Mouse (Mus musculus) CH12.LX (cell line): ENCODE data around the gene Washc1. TPM values are rescaled to one million over a fixed set of nuclear protein-coding genes. Genes with fewer than 3 reads are reported as not detected.
A peak's percentile ranks its signal among the peaks of the same experiment; 100 is the strongest.
"Not testable (repeated sequence)": the region's sequence is repeated elsewhere in the genome, so short reads cannot be mapped to it uniquely, and the experiment has no call there.

ENCODE experiments used
- DNase-seq: peaks from one replicate; pipeline ENCODE4 v3.0.0-alpha.2; 2013; ENCODE audit errors: extremely low read depth
- H3K27ac ChIP-seq: 2 replicates; pipeline ENCODE4 v1.5.1; 2012; ENCODE audit warnings: low read depth, mild to moderate bottlenecking, control low read depth, moderate library complexity; ENCODE audit not compliant: insufficient read depth
- H3K27me3 ChIP-seq: replicated peaks from 2 replicates; pipeline ENCODE3; 2012; ENCODE audit warnings: inconsistent platforms
- H3K36me3 ChIP-seq, 2 experiments: replicated peaks in 1 of 2; 2 replicates each; pipeline versions ENCODE3 to v1.6.1; 2012; ENCODE audit warnings: inconsistent platforms in 1 of 2, low read length in 1 of 2, mild to moderate bottlenecking in 1 of 2, mixed read lengths in 1 of 2, moderate library complexity in 1 of 2; ENCODE audit not compliant: control insufficient read depth in 1 of 2, insufficient read depth in 1 of 2
- H3K4me1 ChIP-seq, 2 experiments: 2 replicates each; pipeline ENCODE4 v1.6.1; 2012; ENCODE audit warnings: inconsistent platforms in 1 of 2, moderate library complexity in 1 of 2; ENCODE audit not compliant: insufficient read depth in 2 of 2, control insufficient read depth in 1 of 2
- H3K4me2 ChIP-seq: 2 replicates; pipeline ENCODE4 v1.6.1; 2012; ENCODE audit warnings: low read depth, mild to moderate bottlenecking, control low read depth; ENCODE audit not compliant: poor library complexity, insufficient read depth, severe bottlenecking
- H3K4me3 ChIP-seq, 3 experiments: fragments of 150-350 bp in 1 of 3; sonication (generic) in 1 of 3; replicated peaks in 1 of 3; 2 replicates each; pipeline versions ENCODE3 to v1.5.1; 2011 to 2012; ENCODE audit warnings: low read depth in 2 of 3, low read length in 2 of 3, mild to moderate bottlenecking in 2 of 3, moderate library complexity in 2 of 3, control low read depth in 1 of 3, improper control_type of control experiment in 1 of 3, inconsistent platforms in 1 of 3, mixed read lengths in 1 of 3; ENCODE audit not compliant: poor library complexity in 1 of 3
- H3K79me2 ChIP-seq: replicated peaks from 2 replicates; pipeline ENCODE4 v1.6.1; 2012; ENCODE audit warnings: mild to moderate bottlenecking, moderate library complexity; ENCODE audit not compliant: control insufficient read depth, poor library complexity, insufficient read depth, severe bottlenecking; ENCODE audit errors: extremely low read depth
- H3K9ac ChIP-seq: 2 replicates; pipeline ENCODE4 v1.6.1; 2012; ENCODE audit warnings: low read depth, mild to moderate bottlenecking, control low read depth, moderate library complexity; ENCODE audit not compliant: insufficient read depth
- H3K9me3 ChIP-seq: replicated peaks from 2 replicates; pipeline ENCODE3; 2012; ENCODE audit warnings: low read length, inconsistent platforms, mixed read lengths
- BHLHE40 ChIP-seq: IDR thresholded peaks from 2 replicates; pipeline ENCODE4 v1.6.1; 2011; ENCODE audit warnings: mild to moderate bottlenecking, low read depth, low read length, improper control_type of control experiment
- CHD1 ChIP-seq: IDR thresholded peaks from 2 replicates; pipeline ENCODE4 v1.6.1; 2012; ENCODE audit warnings: low read depth, low read length, improper control_type of control experiment, inconsistent platforms
- CHD2 ChIP-seq: IDR thresholded peaks from 2 replicates; pipeline ENCODE4 v1.6.1; 2011; ENCODE audit warnings: low read length, improper control_type of control experiment
- CTCF ChIP-seq, 2 experiments: IDR thresholded peaks in 1 of 2; conservative IDR thresholded peaks in 1 of 2; 2 replicates each; pipeline ENCODE4 v1.5.1; 2011 to 2012; ENCODE audit warnings: low read depth in 2 of 2, low read length in 2 of 2, improper control_type of control experiment in 1 of 2, inconsistent platforms in 1 of 2, mild to moderate bottlenecking in 1 of 2, moderate library complexity in 1 of 2
- ELF1 ChIP-seq: IDR thresholded peaks from 2 replicates; pipeline ENCODE4 v1.6.1; 2014; ENCODE audit warnings: low read depth, mild to moderate bottlenecking, inconsistent platforms, low read length, improper control_type of control experiment
- ETS1 ChIP-seq: conservative IDR thresholded peaks from 2 replicates; pipeline ENCODE4 v1.6.1; 2012; ENCODE audit warnings: low read depth, mild to moderate bottlenecking, inconsistent platforms, low read length, improper control_type of control experiment, moderate library complexity
- HCFC1 ChIP-seq: IDR thresholded peaks from 2 replicates; pipeline ENCODE4 v1.6.1; 2012; ENCODE audit warnings: low read depth, mild to moderate bottlenecking, inconsistent platforms, low read length, improper control_type of control experiment
- KAT2A ChIP-seq: IDR thresholded peaks from 2 replicates; pipeline ENCODE4 v1.6.1; 2012; ENCODE audit warnings: low read length, improper control_type of control experiment, inconsistent platforms; ENCODE audit not compliant: insufficient replicate concordance
- MAX ChIP-seq: IDR thresholded peaks from 2 replicates; pipeline ENCODE4 v1.6.1; 2011; ENCODE audit warnings: low read length, improper control_type of control experiment
- MXI1 ChIP-seq: IDR thresholded peaks from 2 replicates; pipeline ENCODE4 v1.6.1; 2011; ENCODE audit warnings: mild to moderate bottlenecking, low read depth, low read length, improper control_type of control experiment
- MYC ChIP-seq: IDR thresholded peaks from 2 replicates; pipeline ENCODE4 v1.6.1; 2011; ENCODE audit warnings: low read depth, mild to moderate bottlenecking, improper control_type of control experiment, low read length
- SMC3 ChIP-seq: IDR thresholded peaks from 2 replicates; pipeline ENCODE4 v1.6.1; 2011; ENCODE audit warnings: low read depth, low read length, improper control_type of control experiment
- UBTF ChIP-seq: IDR thresholded peaks from 2 replicates; pipeline ENCODE4 v1.6.1; 2012; ENCODE audit warnings: low read depth, mild to moderate bottlenecking, inconsistent platforms, low read length, improper control_type of control experiment, moderate library complexity
- dilution Hi-C: fragments of 300-500 bp; cut with MboI; formaldehyde crosslinking; loops from 2 replicates; pipeline ENCODE4 v1.14.3; 2020; ENCODE audit warnings: low sequenced_read_pairs; ENCODE audit not compliant: extremely low pct_unique_long_range_greater_than_20kb, extremely low pct_ligation_motif_present
- in situ Hi-C: fragments of 300-500 bp; cut with MboI; formaldehyde crosslinking; loops from 3 replicates; pipeline ENCODE4 v1.14.3; 2019; ENCODE audit warnings: low sequenced_read_pairs, low pct_ligation_motif_present, low pct_unique_long_range_greater_than_20kb, mixed read lengths
- polyA plus RNA-seq: library from polyadenylated mRNA; unstranded; fragments of >175 nt; gene quantifications from 2 replicates; pipeline ENCODE4 v1.2.1, GENCODE M21; 2012; ENCODE audit warnings: low read depth; ENCODE audit not compliant: insufficient read length
- total RNA-seq, 2 experiments: library from RNA; depleted of rRNA; stranded (reverse); fragments of 300-350 nt in 1 of 2; fragments of >200 nt in 1 of 2; gene quantifications; 2 replicates each; pipeline ENCODE4 v1.2.3; 2012 to 2014

Washc1 gene
- total and polyA plus RNA-seq, 3 experiments = 16.4 to 27.8 (median 20.3) TPM

DNA sequence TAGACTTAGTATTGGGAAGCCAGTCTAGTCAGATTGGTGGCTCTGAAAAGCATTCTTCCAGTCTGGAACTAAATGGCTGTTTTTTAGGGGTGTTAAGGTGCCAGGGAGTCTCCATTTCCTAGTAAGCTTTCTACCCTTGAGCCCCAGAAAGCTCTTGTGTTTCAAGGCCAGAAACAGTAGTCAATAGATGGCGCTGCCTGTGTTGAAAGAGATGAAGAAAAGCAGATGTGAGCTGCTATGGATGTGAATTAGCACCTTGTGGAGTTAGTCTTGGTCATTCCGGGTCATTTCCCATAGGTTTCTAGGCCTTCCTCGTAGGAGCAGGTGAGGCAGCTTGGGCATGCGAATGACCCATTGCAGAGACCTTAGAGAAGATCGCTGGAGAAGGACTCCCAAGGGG lies 13.9 kb downstream of the Washc1 start:
- Histone ChIP-seq H3K79me2 (peaks cover 15% of the 10 kb centered on the region), H3K4me1 (peaks cover 0 to 18% of the 10 kb centered on the region in 2 experiments; a peak in 2 of 4 replicates), H3K36me3 (peaks cover 26 to 48% of the 10 kb centered on the region in 2 experiments), H3K9ac (peak overlapping the region; percentile 81), H3K27me3 (no peaks in the 10 kb centered on the region), H3K27ac (no peak overlapping the region), H3K4me3 (peak overlapping the region; percentile 23 to 83 (median 71))
- in situ Hi-C loops = no loop called here
- DNase-seq = peak; percentile 52
- TF ChIP-seq CTCF (conservative IDR thresholded peaks at IDR 0.05 in 1 of 2, IDR thresholded peaks at IDR 0.05 in 1 of 2; ENCODE audit: low read depth in 2 of 2, low read length in 2 of 2) (peak in 1 of 2 experiments; percentile 65; a peak in 2 of 4 replicates), ELF1 (no peak)
- TF ChIP-seq, all 38 proteins: peak for 1
- Histone ChIP-seq H3K4me2 (peak overlapping the region; percentile 69), H3K9me3 (no peaks in the 10 kb centered on the region)
- dilution Hi-C loops = no loop called here

DNA sequence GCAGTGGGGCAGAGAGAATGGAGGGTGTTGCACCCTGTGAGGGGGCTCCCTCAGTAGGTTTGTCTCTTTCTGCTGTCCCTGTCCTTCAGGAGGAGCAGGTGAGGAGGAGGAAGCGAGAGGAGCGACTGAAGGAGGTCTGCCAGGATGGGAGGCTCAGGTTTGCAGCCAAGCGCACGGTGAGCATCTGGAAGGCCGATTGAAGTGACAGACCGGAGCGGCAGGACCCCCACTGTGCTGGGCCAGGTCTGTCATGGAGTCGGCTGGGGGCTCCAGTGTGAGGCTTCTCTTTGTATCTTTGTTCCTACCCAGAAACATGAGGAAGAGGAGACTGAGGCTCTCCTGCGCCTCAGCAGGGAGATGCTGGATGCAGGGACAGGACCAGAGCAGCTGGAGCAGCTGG lies 19.0 kb downstream of the Washc1 start:
- no peak overlapping the region for H3K27ac ChIP-seq
- H3K9me3 ChIP-seq = no peaks in the 10 kb centered on the region
- dilution Hi-C loops = no loop called here
- peaks cover 65 to 90% of the 10 kb centered on the region in 2 experiments for H3K36me3 ChIP-seq
- DNase-seq = no peak
- peaks cover 0 to 3% of the 10 kb centered on the region in 2 experiments; a peak in 2 of 4 replicates for H3K4me1 ChIP-seq
- TF ChIP-seq MXI1 (no peak), MAX (no peak), BHLHE40 (no peak), UBTF (no peak), KAT2A (no peak), ETS1 (no peak), HCFC1 (no peak)
- TF ChIP-seq, all 38 proteins: peak for 0
- H3K27me3 ChIP-seq = no peaks in the 10 kb centered on the region
- H3K79me2 ChIP-seq = peaks cover 2% of the 10 kb centered on the region
- H3K4me3 ChIP-seq = no peak overlapping the region
- no peak overlapping the region for H3K4me2 ChIP-seq
- in situ Hi-C loops = no loop called here
- no peak overlapping the region for H3K9ac ChIP-seq

DNA sequence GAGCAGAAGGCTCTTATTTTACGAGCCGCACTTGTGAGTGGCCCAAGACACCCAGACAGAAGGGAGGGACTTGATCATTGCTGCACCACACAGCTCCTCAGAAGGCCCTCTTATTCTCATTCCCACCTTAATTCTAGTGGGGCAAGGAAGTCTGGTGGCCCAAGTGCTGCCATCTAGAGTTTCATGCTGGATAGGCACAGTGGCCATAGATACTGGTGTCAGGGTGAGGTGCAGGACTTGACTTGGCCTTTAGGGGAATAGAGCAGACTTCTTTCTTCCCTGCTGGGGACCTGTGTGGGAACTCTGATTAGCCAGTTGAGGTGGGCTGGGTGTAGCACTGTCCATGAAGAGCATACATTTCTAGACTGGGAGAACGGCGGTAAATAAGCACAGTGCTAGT lies 19.9 kb downstream of the Washc1 start:
- no peak overlapping the region for H3K27ac ChIP-seq
- dilution Hi-C loops = no loop called here
- peaks cover 72 to 95% of the 10 kb centered on the region in 2 experiments for H3K36me3 ChIP-seq
- no peaks in the 10 kb centered on the region for H3K9me3 ChIP-seq
- no peak overlapping the region for H3K9ac ChIP-seq
- in situ Hi-C loops = no loop called here
- peak; percentile 44 for DNase-seq
- no peak overlapping the region for H3K4me3 ChIP-seq
- H3K4me2 ChIP-seq = no peak overlapping the region
- no peaks in the 10 kb centered on the region for H3K4me1 ChIP-seq
- no peaks in the 10 kb centered on the region; the same call in 1 of the 2 replicates for H3K79me2 ChIP-seq
- TF ChIP-seq MYC (no peak), KAT2A (no peak), CTCF (conservative IDR thresholded peaks at IDR 0.05 in 1 of 2, IDR thresholded peaks at IDR 0.05 in 1 of 2; ENCODE audit: low read depth in 2 of 2, low read length in 2 of 2) (peak; percentile 20 to 73; a peak in 3 of 4 replicates), SMC3 (peak; percentile 29), CHD2 (no peak), CHD1 (no peak)
- no peaks in the 10 kb centered on the region for H3K27me3 ChIP-seq

DNA sequence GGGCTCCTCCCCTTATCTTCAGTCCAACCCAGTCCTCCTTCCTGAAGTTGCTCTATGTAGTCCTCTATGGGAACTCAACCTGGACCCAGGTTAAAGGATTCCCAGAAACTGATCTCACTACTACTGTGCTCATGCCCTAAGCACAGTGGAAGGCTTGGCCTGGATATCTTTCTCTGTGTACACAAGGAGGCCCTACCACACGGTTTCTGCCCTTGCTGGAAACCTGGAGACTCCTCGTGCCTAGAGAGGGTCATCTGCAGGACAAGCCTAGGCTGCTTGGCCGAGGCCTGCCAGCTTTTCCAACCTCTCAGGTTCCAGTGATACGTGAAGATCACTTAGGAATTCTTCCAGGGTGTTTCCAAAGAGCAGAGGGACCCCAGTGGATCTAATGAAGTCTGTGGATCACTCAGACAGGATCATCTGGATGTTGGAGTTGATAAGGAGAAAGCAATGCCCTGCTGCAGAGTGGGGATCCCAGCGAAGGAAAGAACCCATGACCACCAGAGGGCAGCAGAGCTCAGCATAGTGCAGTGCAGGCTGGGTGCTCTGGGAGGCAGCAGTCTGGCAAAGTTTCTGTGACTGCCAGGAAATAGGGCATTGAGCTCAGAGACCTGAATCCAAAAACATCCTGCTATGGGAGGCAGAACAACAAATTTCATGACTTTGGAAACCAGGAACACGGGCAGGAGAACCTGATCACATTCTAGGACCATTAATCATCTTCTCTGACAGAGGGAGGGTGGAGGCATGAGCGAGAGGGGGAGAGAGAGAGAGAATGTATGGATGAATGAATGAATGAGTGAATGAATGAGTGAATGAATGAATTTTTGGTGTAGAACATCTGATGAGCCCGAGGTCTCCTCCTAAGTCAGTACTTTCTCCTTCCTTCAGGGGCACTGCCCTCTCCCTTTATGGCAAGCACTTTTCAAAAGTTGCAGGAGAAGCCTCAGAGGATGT lies 41.6 kb downstream of the Washc1 start:
- H3K9me3 ChIP-seq, H3K4me3 ChIP-seq, H3K27me3 ChIP-seq, H3K9ac ChIP-seq, H3K79me2 ChIP-seq, H3K4me2 ChIP-seq, H3K27ac ChIP-seq, H3K4me1 ChIP-seq, dilution Hi-C loops, DNase-seq: not testable (repeated sequence)
- in situ Hi-C loops = loop anchor here (10.0 kb wide), 1 partner anchor 62 kb away; no protein-coding TSS in a partner anchor
- H3K36me3 ChIP-seq = peaks cover 44 to 50% of the 10 kb centered on the region in 2 experiments
